Mouse (Mus musculus): Measurements from ENCODE around the gene Pwp2.

The Pwp2 gene

DNA sequence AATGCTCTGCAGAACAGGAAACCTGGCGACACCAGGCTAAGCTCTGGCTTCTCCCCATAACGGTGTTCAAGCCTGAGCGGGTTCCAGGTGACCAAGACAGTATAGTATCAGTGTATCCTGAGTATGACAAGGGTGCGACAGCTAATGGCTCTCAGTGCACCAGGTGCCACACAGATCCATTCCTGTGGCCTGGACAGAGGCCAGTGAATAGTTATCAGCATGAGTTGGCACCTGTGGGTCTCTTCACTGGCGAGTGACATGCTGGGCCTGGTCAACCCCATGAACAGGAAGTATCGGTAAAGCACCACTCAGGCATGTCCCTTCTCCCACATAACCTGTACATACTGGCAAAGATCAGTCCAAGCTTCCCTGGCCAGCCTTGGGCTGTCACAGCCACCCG, 13.9 kb downstream of the Pwp2 start:
- no peak for DNase-seq (ENCODE audit: low read depth, low spot score)

DNA sequence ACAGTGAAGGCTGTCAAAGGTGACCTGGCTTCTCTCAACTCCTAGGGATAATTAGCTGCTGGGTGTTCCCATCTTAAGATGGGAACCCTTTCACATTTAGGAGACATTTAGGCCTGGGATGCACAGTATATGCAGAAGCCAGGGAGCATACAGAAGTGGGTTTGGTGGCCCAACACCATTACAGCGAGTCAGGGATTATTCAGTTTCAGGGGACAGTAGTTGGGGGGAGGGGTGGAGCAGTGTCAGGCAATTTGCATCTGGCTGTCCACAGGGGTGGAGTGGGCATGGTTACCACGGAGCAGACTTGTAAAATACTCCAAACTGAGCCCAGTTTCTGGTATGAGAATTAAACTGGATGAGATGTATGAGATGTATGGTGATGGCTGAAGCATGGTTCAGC, 14.5 kb downstream of the Pwp2 start:
- DNase-seq (ENCODE audit: low read depth, low spot score) = no peak

DNA sequence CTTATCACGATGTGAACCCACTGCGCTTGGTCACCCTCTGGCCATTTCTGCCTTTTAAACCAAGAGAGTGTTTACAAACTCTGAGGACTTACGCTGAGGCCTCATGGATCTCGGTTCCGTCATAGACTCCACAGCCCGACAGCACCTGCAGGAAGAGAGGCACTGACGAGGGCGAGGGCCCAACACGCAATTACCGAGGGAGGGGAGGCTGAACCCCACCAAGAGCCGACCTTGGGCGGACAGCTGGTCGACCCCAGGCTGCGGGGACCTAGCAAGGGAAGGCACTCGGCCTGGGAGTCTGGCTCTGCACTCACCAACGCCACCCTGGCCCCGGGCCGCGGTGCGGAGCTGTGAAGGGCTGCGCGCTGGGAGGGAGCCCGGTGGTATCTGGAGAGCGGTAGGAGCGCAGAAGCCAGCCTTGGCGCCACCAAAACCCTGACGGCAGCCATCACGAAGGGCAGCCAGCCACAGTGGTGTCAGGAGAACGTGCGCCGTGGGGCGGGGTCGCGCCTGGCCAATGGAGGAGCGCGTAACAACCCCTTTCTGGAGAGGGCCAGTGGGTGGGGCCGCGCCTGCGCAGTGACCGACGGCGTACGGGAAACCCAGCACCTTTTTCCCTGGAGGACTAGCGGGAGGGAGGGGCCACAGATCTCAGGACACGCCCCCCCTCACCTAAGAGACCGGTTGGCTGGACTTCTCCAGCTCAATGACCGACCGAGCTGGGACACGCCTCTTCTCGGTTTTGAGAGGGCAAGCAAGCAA, 15.5 kb downstream of the Pwp2 start, which contains the start of gene D10Jhu81e:
D10Jhu81e (minus strand) TSS at position 502 of the 762 bp plus-strand sequence.
- peak; percentile 98 for DNase-seq (ENCODE audit: low read depth, low spot score)

DNA sequence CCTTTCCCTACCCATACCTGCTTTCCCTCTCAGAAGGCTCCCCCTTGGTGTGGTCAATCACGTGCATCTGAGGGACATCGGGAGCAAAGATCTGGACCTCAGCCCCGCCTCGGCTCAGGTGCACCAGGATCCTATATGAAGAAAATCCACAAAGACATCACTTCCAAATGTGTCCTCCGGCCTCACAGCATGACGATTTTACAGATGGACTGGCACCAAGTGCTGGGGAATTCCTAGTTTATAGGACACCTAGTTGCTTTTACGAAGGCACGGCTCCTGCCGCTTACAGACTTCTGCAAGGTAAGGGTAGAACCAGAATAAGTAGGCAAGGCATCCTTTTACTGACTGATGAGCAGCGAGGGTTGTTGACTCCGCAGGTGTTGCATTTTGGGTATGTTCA, 16.2 kb downstream of the Pwp2 start:
- DNase-seq (ENCODE audit: low read depth, low spot score) = no peak

DNA sequence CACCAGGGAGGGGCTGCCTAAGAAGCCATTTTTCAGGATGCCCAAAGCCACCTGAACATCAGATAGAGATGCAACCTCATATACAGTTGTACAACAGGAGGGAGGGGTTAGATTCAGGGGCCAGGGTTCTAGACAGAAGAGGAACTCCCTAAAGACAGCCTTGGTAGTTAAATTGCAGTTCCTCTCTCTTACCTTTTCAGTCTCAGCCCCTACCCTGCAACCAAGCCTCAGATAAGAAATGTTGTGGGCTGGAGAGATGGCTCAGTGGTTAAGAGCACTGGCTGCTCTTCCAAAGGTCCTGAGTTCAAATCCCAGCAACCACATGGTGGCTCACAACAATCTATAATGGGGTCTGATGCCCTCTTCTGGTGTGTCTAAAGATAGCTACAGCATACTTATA, 17.2 kb downstream of the Pwp2 start:
- no peak for DNase-seq (ENCODE audit: low read depth, low spot score)

DNA sequence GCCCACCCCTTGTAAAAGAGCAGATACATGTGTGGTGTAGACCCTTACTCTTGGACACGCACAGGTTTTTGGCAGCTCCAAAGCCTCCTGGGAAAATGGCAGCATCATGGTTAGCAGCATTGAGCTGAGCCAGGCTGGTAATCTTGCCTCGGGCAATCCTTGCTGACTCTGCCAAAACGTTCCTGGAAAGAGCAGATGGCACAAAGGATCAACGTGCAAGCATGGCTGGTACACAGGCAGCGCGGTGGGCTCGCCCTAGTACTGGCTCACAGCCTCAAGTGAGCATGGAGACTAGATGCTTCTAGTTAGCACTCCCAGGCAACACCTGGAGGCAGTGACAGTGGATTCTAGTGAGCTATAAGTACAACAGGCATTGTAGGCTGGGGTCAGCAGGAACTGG, 17.6 kb downstream of the Pwp2 start:
- no peak for DNase-seq (ENCODE audit: low read depth, low spot score)

DNA sequence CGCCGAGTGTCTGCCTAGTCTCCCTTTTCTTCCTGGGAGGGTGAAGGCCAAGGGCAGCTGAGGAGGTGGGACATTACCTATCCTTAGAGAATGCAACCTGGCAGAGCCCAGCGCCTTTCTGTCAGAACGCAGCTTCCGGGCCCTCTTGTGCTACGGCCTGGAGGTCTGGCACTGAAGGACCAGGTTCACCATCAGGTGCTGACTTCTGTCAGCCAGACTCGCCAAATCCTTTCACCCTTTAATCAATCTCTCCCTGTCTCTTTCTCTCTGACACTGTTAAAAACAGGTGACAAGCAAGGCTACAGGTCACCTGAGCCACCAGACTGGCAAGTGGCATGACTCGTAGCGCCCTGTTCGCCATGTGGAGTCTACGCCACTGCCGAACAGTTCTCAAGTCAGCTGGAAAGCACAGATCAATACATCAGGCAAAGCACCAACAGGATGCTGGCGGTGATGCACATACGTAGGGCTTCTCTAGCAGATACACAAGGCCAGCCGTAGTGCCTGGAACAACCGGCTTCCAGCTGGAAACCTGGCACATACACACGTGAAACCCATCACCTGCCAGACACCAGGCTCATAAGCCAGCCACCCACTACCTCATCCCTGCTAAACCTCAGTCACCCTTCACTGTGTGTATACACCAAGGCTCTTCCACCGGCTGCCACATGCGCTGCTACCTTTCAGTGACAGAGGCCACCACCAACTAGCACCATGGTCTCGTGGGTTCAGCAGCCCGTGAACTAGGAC, 19.5 kb downstream of the Pwp2 start:
- DNase-seq (ENCODE audit: low read depth, low spot score) = no peak

DNA sequence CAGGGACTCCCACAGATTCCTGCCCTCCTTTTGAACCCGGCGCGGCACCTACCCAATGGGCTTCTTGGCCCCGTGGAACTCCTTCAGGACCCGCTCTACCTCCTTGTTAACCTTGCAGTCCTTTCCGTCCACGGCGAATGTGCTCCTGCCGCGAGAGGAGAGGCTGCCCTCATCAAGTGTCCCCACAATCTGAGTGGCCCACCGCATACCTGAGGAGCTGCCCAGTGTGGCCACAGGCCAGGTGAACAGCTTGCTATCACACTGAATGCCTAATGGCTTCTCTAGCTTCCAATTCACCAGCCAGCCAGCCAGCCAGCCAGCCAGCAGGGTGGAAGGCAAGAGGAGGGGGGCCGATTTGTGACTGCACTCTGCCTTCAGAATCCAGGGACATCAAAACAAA, 20.2 kb downstream of the Pwp2 start:
- DNase-seq (ENCODE audit: low read depth, low spot score) = no peak

DNA sequence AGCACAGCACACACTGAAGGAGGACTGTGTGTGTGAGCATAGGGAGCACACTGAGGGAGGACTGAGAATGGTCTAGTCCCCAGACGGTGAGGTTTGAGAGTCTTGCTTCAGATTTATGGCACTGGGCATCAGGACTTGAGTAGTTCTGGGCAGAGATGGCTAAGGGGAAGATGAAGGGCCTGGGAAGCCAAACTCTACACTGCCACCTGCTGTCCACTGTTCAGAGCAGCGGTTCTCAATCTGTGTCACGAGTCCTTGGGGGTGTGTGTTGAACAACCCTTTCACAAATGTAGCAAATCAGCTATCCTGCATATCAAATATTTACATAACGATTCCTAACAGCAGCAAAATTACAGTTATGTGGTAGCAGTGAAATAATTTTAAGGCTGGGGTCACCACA, 21.0 kb downstream of the Pwp2 start:
- DNase-seq (ENCODE audit: low read depth, low spot score) = peak; percentile 67

DNA sequence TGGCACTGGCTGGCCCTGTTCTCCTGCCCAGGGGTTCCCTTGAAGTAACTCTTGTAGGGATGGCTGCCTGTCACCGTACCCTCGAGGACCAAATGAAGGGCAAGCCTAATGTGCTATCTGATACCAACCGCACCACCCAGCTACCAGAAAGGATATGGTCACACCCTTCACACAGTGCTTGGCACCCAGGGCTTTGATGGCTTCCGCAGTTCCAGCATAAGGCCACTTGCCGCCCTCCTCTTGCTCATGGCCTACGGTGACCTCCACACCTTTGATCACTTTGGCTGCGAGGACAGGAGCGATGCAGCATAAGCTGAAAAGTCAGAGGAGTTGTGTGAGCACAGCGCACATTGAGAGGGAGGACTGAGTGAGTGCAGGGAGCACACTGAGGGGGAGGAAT, 21.7 kb downstream of the Pwp2 start:
- no peak for DNase-seq (ENCODE audit: low read depth, low spot score)

DNA sequence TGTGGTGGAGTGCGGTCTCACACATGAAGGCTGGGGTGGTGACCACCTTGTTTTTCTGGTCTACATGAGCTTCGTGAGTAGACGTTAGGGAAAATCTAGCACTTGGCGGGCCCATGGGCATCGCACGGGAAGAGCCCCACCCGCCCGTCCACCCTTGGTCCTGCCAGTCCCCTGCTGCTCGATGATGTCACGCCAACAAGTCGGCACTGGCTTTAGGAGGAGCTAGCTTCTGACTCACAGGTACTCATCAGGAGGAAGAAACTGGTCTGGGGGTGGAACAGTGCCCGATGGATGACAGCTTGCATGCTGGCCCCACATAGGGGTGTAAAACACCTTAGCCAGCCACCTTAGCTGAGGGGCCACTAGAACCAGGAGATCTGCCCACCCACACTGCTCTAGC, 22.3 kb downstream of the Pwp2 start:
- DNase-seq (ENCODE audit: low read depth, low spot score) = no peak

DNA sequence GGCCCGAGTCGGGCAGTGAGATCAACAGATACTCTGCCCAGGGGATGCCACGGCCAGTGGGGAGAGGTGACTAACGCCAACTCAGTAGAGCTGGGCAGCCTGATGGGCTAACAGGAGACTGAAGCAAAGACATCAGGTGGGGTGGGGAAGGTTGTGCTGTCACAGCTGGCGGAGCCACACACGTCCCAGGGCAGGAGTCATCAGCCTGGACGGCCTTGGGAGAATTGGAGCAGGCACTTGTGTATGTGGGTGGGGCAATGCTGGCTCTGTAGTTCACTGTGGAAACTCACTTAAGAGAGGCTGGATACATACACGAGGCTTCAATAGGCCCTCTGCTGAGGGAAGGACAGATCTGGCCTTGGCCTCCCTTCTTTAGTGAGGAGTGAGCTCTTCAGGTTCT, 23.9 kb downstream of the Pwp2 start:
- DNase-seq (ENCODE audit: low read depth, low spot score) = no peak

DNA sequence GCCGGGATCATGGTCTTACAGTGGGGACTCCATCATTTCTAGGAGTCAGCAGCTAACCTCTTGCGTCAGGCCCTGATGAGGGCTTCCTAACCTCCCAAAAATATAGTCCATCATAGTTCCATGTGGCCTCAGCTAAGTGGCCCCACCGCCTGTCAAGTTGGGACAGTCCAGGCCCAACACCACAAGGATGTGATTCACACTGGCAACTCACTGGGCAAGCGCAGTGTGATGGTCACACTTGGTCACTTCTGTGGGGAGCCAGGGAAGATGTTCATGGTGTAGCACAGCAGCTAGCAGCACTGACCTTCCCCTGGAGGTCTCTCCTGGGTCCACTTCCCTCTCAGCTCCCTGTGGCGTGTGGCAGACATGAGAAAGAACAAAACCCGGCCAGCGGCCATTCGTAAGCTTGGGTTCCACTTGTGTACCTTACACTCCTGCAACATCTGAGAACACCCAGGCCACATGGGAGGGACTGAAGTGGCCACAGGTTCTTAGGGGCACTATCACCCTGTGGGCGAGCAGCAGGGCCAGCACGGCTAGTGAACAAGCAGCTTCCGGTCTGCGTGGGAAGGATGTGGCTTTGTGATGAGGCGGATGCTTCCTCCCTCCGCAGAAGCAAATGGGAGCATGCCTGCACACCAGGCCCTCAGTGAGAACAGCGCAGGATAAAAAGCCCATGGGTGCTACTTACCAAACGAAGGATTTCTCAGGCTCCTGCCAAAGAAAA, 24.4 kb downstream of the Pwp2 start:
- no peak for DNase-seq (ENCODE audit: low read depth, low spot score)

DNA sequence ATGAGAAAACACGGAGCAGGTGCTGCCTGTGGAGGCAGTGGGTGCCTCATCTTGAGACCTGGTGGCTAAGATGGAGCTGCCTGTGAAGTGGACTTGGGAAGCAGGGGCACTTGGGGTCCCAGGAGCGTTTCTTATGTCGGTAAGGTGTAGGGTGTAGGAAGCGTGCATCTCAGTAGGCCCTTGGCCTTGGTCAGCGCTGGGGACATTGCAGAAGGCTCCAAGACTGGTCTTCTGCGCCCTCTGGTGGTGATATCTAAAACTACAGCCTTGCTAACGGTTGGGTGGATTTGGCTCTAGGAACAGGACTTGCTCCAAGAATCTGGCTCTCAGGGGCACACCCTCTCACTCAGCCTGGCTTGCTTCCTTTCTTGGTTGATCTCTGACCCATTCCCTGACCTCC, 25.0 kb downstream of the Pwp2 start:
- DNase-seq (ENCODE audit: low read depth, low spot score) = peak; percentile 86

DNA sequence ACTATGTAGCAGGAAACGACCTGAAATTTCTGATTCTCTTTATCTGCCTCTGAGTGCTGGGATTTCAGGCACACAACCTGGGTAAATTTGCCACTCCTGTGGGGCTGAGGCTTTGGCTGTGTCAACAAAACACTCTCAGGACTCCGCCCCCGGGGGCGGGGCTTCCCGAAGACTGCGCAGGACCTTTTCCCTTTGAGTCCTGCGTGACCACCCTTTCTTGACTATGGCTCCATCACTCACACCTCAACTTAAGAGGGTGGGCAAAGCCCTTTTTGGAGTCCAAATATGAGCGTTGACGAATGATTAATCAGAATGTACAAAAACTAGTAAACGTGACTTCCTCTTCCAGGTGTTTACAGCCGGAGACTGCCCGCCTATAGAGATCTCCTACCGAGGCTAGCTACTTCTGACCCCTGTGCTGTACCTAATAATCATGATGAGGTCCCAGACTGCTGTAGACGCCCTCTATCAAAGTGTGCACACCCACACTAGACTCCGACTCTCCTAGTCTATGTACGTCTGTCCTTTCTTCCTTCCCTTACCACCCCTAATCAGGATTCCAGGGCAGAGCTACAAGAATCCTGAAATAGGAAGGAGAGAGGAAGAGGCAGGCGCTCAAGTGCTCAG, 25.6 kb downstream of the Pwp2 start:
- peak; percentile 48 for DNase-seq (ENCODE audit: low read depth, low spot score)

DNA sequence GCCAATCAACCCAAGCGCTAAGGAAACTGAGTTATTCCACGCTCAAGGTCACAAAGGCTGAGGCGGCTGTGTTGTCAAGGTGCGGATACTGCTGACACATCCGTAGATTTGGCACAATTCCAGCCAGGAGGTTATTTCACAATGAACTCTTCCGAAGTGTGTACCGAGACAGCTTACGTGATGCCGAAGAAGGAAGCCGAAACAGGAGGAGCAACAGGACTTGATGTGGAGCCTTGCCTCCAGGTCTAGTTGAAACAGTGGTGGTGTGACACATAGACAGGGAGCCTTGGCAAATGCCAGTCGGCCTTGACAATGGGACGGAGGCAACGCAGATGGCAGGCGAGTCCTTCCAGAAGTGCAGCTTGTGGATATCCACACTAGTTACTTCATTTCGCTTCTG, 26.9 kb downstream of the Pwp2 start:
- DNase-seq (ENCODE audit: low read depth, low spot score) = no peak

DNA sequence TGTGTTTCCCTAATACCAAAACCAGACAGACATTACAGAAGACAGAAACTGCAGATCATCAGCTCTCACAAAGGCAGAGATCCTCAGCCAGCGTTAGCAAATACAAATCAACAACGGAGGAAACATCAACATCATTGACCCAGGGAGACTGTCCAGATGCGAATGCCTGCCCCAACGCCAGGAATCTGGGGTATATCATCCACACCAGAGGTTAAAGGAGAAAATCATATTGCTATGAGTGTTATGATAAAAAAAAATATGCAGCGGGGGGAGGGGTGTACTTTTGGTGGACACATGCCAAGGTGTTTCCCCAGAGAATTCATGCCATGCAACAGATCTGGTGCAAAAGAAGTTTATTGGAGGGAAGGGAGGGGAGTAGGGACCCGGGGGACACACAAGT, 28.0 kb downstream of the Pwp2 start:
- DNase-seq (ENCODE audit: low read depth, low spot score) = no peak

DNA sequence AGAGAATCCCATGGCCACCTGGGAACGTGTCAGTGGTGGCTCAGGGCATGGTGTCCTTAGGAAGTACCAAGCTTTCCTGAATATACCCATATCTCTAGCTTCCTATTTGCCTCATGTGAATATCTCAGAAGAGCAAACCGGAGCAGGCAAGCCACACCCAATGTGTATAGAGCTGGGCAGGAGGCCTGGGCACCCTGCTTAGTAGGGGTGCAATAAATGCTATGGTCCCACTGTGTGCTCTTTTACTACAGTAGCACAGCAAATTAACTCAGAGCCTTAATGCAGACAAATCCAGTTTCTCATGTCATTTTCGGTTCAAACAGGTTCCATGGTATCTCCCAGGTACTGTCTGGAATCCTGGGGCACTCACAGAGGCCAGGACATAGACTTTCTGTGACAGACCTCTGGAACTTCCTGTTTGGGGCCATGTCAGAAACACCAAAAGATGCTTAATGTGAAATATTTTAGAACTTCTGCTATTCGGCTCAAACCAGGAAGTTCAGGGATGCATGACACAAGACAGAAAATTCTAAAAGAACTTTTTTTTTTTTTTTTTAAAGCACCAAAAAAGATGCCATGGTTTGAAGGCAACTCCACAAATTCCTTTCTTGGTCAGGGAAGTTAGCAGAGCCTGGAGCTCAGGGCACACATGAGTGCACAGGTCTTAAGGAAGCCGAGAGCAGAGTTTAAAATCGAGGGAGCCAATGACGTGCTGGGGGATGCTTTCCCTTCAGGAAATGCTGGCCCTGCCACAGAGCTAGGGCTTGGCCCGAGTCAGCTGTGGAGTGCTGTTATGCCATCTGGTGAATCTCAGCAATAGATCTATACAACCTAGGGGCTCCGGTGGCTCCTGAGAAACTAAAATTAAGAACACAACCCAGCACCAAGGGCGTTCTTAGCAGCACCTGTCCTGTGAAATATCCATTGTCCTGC, 35.8 kb downstream of the Pwp2 start:
- DNase-seq (ENCODE audit: low read depth, low spot score) = no peak

DNA sequence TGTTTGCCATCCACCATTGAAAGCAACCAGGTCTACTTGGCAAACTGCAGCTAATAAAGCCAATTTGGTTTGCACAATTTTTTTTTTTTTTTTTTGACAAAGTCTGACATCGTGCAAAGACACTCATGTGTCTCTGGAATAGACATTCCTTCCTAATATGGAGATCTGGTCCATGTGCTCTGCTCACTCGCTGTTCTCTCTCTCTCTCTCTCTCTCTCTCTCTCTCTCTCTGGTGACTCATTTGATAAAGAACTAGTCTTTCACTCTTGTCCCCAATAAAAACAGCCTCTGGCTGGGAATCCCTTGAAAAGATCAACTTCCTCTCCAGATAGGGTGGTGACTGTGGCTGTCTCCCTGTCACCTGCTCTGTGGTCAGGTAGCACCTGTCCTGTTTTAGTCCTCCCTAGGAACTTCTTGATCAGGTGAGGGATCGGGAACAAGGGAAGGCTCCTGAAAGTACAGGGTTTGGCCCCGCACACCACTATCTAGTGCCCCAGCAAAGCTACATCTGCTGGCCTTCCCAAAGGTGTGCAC, 37.0 kb downstream of the Pwp2 start:
- no peak for DNase-seq (ENCODE audit: low read depth, low spot score)

DNA sequence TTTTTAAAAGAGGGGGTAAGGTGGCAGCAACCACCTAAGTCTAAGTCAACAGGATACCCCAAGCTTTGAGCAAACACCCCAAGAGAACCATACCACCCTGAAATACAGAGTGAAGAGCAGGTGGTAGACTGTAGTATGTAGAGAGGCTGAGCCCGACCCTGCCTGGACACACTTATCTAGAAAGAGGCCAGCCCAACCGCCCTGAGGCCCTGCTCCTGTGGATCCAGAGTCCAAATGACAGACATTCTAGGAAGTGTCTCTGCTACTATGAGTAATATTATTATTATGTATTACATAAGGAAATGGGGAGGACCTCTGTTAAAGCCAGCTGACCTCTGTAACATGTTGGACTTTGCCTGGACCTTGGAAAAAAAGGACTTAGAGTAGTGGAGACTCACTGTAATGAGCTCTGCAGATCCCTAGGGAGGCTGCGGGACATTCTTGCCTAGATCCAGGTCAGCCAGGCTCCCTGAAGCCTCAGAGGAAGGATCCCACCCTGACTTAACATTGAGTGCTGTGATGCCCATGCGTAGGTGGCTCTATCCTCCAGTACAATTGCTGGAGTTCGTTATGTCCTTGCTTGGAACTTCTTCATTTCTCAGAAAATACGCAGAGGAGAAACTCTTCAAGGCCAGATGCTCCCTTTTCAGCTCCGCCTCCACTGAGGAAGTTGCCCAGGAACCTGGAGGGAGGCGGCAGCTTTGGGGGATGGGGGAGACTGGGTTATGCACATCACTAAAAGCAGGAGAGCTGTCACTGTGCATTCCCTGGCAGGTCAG, 41.0 kb downstream of the Pwp2 start:
- no peak for DNase-seq (ENCODE audit: low read depth, low spot score)

Data from forelimb bud, embryonic 11.5 days (tissue).